Mouse (Mus musculus): ENCODE measurements around the gene Limch1.

DNA sequence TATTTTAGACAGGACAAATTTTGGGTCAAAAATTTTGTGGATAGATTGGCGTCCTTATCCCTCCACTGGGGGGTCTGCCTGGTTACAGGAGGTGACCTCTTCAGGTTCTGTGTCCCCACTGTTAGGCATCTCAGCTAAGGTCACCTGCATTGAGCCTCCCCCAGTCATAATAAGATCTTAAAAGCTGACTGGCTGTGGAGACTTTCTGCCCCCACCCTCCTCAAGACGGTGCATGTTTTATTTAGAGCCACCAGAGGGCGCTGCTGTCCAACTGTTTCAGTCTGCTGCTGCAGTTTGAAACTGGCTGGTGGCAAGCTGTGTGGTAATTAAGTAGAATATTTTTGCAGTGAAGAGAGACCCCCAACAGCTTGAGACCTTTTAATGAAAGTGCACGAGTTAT lies 302.4 kb downstream of the Limch1 start:
- TF ChIP-seq POLR2A (IDR thresholded peaks at IDR 0.05; ENCODE audit: control insufficient read depth, low read depth, low read length) (no peak), CTCF (IDR thresholded peaks at IDR 0.05; ENCODE audit: control insufficient read depth, insufficient read depth, insufficient replicate concordance, low read depth, low read length) (peak; percentile 76; the same call in 1 of the 2 replicates)
